Mouse (Mus musculus) heart, embryonic 14.5 days (tissue): ENCODE measurements at regions not wholly inside any gene's neighbourhood (a gene's known extent, or its start where the extent isn't known, plus 50 kb on each side); places are given as distances from the start of the nearest gene placed in this dataset.

Source experiments
- ATAC-seq: fragments of 200-750 bp; cut with Nextera tagmentation; 2 replicates; pipeline ENCODE4 v1.8.0; 2017; ENCODE audit warnings: low read depth, moderate TSS enrichment; ENCODE audit not compliant: insufficient number of reproducible peaks, insufficient read depth, low FRiP score
- H3K27ac ChIP-seq, 2 experiments: fragments of 200-500 bp in 1 of 2; fragments of 300-500 bp in 1 of 2; sonication (generic) in 1 of 2; replicated peaks in 1 of 2; 2 replicates each; pipeline ENCODE4 v1.5.1; 2012 to 2014; ENCODE audit warnings: low read depth in 2 of 2, low read length in 2 of 2, control low read depth in 1 of 2, mild to moderate bottlenecking in 1 of 2, mixed read lengths in 1 of 2; ENCODE audit not compliant: control insufficient read depth in 1 of 2, insufficient read depth in 1 of 2
- H3K27me3 ChIP-seq: fragments of 300-500 bp; sonication (generic); 2 replicates; pipeline ENCODE4 v1.6.1; 2014; ENCODE audit warnings: mild to moderate bottlenecking, low read length, control low read depth; ENCODE audit not compliant: control insufficient read depth, insufficient read depth
- H3K36me3 ChIP-seq: fragments of 300-500 bp; sonication (generic); 2 replicates; pipeline ENCODE4 v1.6.1; 2014; ENCODE audit warnings: mild to moderate bottlenecking, control low read depth, low read length, mixed read lengths; ENCODE audit not compliant: control insufficient read depth, insufficient read depth
- H3K4me1 ChIP-seq, 2 experiments: fragments of 200-500 bp in 1 of 2; fragments of 300-500 bp in 1 of 2; sonication (generic) in 1 of 2; 2 replicates each; pipeline ENCODE4 v1.6.1; 2012 to 2014; ENCODE audit warnings: low read length in 2 of 2, control low read depth in 1 of 2, mixed read lengths in 1 of 2; ENCODE audit not compliant: control insufficient read depth in 2 of 2, insufficient read depth in 2 of 2
- H3K4me2 ChIP-seq: fragments of 300-500 bp; sonication (generic); 2 replicates; pipeline ENCODE4 v1.6.1; 2014; ENCODE audit warnings: mild to moderate bottlenecking, low read length
- H3K4me3 ChIP-seq, 2 experiments: fragments of 200-500 bp in 1 of 2; fragments of 300-500 bp in 1 of 2; sonication (generic) in 1 of 2; 2 replicates each; pipeline ENCODE4 v1.5.1; 2012 to 2014; ENCODE audit warnings: low read length in 2 of 2, mild to moderate bottlenecking in 2 of 2, control low read depth in 1 of 2, low read depth in 1 of 2, moderate library complexity in 1 of 2; ENCODE audit not compliant: control insufficient read depth in 1 of 2, insufficient read depth in 1 of 2
- H3K9ac ChIP-seq: fragments of 300-500 bp; sonication (generic); 2 replicates; pipeline ENCODE4 v1.6.1; 2014; ENCODE audit warnings: mild to moderate bottlenecking, low read length
- H3K9me3 ChIP-seq: fragments of 300-500 bp; sonication (generic); 2 replicates; pipeline ENCODE4 v1.6.1; 2016; ENCODE audit warnings: low read length, control low read depth; ENCODE audit not compliant: control insufficient read depth
- WGBS: fragments of 180-500 bp; shearing (Covaris S2); extraction: QIAGEN DNeasy Blood & Tissue Kit; methylation state at CpG from one replicate; pipeline ENCODE4 v1.1.7; 2014; 5-methylcytosine and 5-hydroxymethylcytosine counted together

DNA sequence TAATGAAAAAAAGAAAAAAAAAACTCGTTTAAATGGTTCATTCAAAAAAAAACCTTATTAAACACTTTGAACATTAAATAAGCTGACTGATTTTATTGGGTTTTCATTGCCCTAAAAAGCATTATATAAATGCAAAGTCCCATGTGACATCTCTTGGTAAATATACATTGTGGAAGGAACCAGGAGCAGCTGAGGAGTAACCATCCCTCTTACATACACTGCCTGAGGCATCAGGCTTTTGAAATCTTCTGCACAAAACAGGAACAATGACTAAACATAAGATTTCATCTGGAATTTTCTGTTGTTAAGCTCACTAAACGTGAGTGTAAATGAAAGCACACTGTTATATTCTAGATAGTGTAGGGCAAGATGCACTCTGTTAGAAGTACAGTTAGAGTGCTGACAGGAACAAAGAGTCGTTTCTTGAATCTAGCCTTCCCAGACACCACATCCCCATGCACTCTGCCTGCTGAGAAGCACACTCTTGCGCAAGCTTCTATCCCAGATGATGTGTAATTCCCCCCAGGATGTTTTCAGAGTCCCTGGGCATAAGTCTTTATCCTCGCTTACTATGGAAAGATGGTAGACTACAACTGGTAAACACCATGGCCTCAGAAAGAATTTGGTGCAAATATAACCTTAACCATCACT is 125.0 kb upstream of the BC052040 start:
- no peak overlapping the region for H3K4me3 ChIP-seq
- no peak overlapping the region for H3K9ac ChIP-seq
- 52% methylated on average over 5 of the region's 5 CpGs for WGBS
- H3K4me2 ChIP-seq: no peak overlapping the region
- H3K4me1 ChIP-seq: no peaks in the 10 kb centered on the region
- H3K27ac ChIP-seq: no peak overlapping the region
- no peaks in the 10 kb centered on the region for H3K9me3 ChIP-seq
- no peaks in the 10 kb centered on the region for H3K36me3 ChIP-seq
- H3K27me3 ChIP-seq: no peaks in the 10 kb centered on the region
- ATAC-seq: no peak

GRCm38 (mm10) chr2:115460028-115460881 is 121.3 kb upstream of the BC052040 start:
- Histone ChIP-seq H3K4me2 (no peak overlapping the region), H3K9me3 (no peaks in the 10 kb centered on the region), H3K4me3 (no peak overlapping the region), H3K4me1 (no peaks in the 10 kb centered on the region), H3K27me3 (no peaks in the 10 kb centered on the region), H3K27ac (no peak overlapping the region), H3K36me3 (no peaks in the 10 kb centered on the region), H3K9ac (no peak overlapping the region)
- WGBS: 62% methylated on average over 5 of the region's 5 CpGs
- no peak for ATAC-seq

- no peaks in the 10 kb centered on the region for H3K27me3 ChIP-seq
- no peak for ATAC-seq
- H3K27ac ChIP-seq: no peak overlapping the region
- no peaks in the 10 kb centered on the region for H3K36me3 ChIP-seq
- WGBS: 81% methylated on average over 1 of the region's 1 CpGs
- H3K4me1 ChIP-seq: no peaks in the 10 kb centered on the region
- no peak overlapping the region for H3K4me2 ChIP-seq
- H3K9ac ChIP-seq: no peak overlapping the region
- no peaks in the 10 kb centered on the region for H3K9me3 ChIP-seq
- H3K4me3 ChIP-seq: no peak overlapping the region
Observed at GRCm38 (mm10) chr2:115460882-115461151, 120.7 kb upstream of the BC052040 start.

- Histone ChIP-seq H3K36me3 (no peaks in the 10 kb centered on the region), H3K4me3 (no peak overlapping the region), H3K9ac (no peak overlapping the region), H3K9me3 (no peaks in the 10 kb centered on the region), H3K27me3 (no peaks in the 10 kb centered on the region), H3K4me2 (no peak overlapping the region), H3K27ac (no peak overlapping the region), H3K4me1 (no peaks in the 10 kb centered on the region)
- ATAC-seq: no peak
- 70% methylated on average over 4 of the region's 4 CpGs for WGBS
Observed at GRCm38 (mm10) chr2:115466170-115466569, 115.3 kb upstream of the BC052040 start.

DNA sequence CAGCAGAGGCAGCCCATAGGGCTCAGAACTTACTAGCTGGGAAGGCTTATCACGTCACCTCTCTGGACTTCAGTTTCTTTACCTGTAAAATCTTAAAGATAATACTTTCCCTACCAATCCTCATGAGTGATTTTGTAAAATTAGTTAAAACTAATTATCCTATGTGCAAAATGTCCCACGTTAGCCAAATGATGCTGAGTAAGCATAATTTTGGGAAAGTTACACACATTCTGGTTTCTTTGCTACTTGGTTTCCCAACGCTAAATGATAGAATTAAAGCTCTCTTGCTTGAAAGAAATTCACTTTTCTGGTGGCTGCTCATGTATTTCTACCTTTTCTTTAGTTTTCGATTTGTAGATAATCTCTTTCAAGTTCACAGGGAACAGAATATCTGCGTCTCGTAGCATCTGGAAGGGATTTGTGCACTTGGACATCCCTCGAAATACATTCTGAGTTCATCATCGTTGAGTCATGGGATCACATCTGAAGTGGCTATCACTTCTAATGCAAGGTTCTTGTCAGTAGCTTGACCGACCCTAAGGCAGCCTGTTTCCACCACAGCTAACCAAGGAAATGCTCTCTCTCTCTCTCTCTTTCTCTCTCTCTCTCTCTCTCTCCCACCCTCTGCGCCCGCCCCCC is 114.3 kb upstream of the BC052040 start:
- Histone ChIP-seq H3K27me3 (no peaks in the 10 kb centered on the region), H3K4me1 (no peaks in the 10 kb centered on the region), H3K9ac (no peak overlapping the region), H3K4me3 (no peak overlapping the region), H3K36me3 (no peaks in the 10 kb centered on the region), H3K27ac (no peak overlapping the region), H3K4me2 (no peak overlapping the region), H3K9me3 (no peaks in the 10 kb centered on the region)
- 79% methylated on average over 11 of the region's 11 CpGs for WGBS
- ATAC-seq: no peak

GRCm38 (mm10) chr2:115467936-115468335 is 113.6 kb upstream of the BC052040 start:
- Histone ChIP-seq H3K4me1 (no peaks in the 10 kb centered on the region), H3K9me3 (no peaks in the 10 kb centered on the region), H3K4me2 (no peak overlapping the region), H3K27ac (no peak overlapping the region), H3K4me3 (no peak overlapping the region), H3K27me3 (no peaks in the 10 kb centered on the region), H3K9ac (no peak overlapping the region), H3K36me3 (no peaks in the 10 kb centered on the region)
- ATAC-seq: no peak
- 87% methylated on average over 6 of the region's 6 CpGs for WGBS

- no peaks in the 10 kb centered on the region for H3K36me3 ChIP-seq
- H3K9ac ChIP-seq: no peak overlapping the region
Observed at GRCm38 (mm10) chr2:115468471-115468909, 113.0 kb upstream of the BC052040 start.

More at GRCm38 (mm10) chr2:115468471-115468909, 113.0 kb upstream of the BC052040 start:
- no peaks in the 10 kb centered on the region for H3K27me3 ChIP-seq
- H3K27ac ChIP-seq: no peak overlapping the region
- H3K4me3 ChIP-seq: no peak overlapping the region
- no peak for ATAC-seq
- no peaks in the 10 kb centered on the region for H3K4me1 ChIP-seq
- no peak overlapping the region for H3K4me2 ChIP-seq
- H3K9me3 ChIP-seq: no peaks in the 10 kb centered on the region
- 88% methylated on average over 7 of the region's 7 CpGs for WGBS
